Mouse (Mus musculus) T-helper 2 cell (primary cell): Measurements from ENCODE around the gene Psmd8.

Experiments
- in situ Hi-C: fragments of 300-600 bp; cut with MboI, MseI; formaldehyde crosslinking; loops from one replicate; pipeline ENCODE4 v1.15.1; 2025; ENCODE audit warnings: high pct_unique_total_duplicates

The Psmd8 gene

DNA sequence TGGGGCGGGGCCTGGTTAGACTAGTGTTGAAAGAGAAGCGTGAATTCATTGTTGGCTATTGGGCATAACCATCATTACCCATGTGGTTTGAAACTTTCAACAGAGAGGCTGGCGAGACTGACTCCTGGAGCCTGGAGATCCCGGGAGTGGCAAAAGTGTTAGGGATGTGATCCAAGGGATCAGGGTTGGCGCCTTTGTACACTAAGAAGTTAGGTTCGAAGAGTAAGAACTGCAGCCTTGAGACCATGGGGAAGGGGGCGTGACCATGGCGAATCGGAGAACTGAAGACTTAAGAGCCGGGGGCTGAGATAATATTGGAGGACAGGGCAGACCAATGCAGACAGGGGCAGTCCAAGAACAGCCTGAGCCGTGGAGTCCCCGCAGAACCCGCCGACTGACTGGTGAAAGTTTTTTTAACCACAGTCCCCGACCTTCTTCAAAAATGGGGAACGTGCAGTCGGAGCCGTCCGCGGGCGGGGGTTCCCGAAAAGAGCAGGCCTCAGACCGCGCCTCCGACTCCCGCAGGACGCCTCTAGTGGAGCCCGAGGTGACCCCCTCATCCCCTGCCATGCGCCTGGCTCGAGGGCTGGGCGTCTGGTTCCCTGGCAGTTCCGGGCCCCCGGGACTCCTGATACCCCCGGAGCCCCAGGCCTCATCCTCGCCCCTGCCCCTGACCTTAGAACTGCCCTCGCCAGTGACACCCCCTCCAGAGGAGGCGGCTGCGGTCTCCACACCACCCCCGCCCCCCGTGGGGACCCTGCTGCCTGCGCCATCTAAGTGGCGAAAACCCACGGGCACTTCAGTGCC is 9.5 kb downstream of the Psmd8 start:
- in situ Hi-C loops: loop anchor here (5.0 kb wide), 1 partner anchor 44 kb away; the partner anchor contains the start of gene Ryr1

DNA sequence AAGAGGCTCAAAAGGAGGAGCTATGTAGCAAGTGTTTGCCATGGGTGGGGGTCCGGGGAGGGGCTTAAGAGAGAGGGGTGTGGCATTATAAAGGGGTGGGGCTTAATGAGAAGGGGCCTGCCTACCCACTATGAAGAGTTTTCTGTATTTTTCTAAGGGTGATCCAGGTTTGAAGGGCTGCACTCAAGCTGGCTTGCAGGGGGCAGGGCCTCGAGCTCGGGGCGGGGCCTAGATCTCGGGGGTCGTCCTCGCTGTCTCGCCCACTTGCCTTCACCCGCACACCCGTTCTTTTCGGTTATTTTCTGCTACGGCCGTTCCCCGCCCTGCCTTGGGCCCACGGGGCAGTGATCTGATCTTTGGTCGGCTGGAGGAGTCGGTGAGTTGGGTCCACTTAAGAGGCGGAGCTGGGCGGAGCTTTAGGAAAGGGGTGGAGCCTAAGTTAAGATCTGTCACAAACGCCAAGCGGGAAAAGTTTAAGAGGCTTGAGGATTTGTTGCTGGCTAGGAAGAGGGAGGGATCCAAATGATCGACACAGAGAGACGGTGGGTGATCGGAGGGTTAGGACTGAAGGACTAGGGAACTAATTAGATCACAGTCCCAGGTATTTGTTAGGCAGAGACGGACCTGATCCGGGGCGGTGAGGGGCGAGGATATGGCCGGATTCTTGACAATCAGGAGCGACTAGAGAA is 10.3 kb downstream of the Psmd8 start, which contains the start of the genes Ggn and Spred3:
Gene Ggn, plus strand, starts transcription at position 145 of the 689 bp plus-strand sequence.
Gene Spred3, minus strand, starts transcription at position 346 of the 689 bp plus-strand sequence.
- in situ Hi-C loops: loop anchor here (5.0 kb wide), 1 partner anchor 43 kb away; the partner anchor contains the start of gene Ryr1

- in situ Hi-C loops: loop anchor here (5.0 to 10.0 kb wide), 2 partner anchors 42 to 1405 kb away; partner anchors contain the start of gene Ryr1
Observed at GRCm38 (mm10) chr7:29169231-29170065, 11.1 kb downstream of the Psmd8 start.

DNA sequence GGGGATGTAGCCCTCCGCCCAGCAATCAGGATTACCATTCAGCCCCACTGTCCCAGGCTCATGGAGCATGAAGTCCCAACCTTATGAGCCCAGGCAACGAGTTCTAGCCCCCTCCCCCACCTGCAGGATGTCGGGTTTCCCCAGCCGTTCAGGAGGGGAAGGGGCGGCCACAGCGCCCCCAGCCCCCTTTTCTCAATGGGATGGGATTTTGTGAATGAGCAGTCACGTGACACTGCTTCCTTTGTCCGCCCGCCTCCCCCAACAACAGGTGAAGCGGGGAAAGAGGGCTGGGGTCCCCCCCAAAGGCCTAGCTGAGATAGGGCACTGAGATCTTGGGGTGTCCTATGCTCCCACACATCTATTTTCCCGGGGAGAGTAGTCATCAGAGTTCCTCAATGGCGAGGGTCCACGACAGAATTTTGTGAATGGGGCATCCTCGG is 11.7 kb downstream of the Psmd8 start:
- in situ Hi-C loops: loop anchor here (10.0 kb wide), 1 partner anchor 1406 kb away; no protein-coding TSS in a partner anchor

- in situ Hi-C loops: loop anchor here (10.0 kb wide), 1 partner anchor 1407 kb away; no protein-coding TSS in a partner anchor
Observed at GRCm38 (mm10) chr7:29168121-29168695, 12.3 kb downstream of the Psmd8 start.

GRCm38 (mm10) chr7:29167656-29168055 is 12.8 kb downstream of the Psmd8 start:
- in situ Hi-C loops: loop anchor here (10.0 kb wide), 1 partner anchor 1407 kb away; no protein-coding TSS in a partner anchor

- in situ Hi-C loops: loop anchor here (10.0 kb wide), 1 partner anchor 1412 kb away; no protein-coding TSS in a partner anchor
Observed at GRCm38 (mm10) chr7:29162750-29163525, 17.6 kb downstream of the Psmd8 start.

DNA sequence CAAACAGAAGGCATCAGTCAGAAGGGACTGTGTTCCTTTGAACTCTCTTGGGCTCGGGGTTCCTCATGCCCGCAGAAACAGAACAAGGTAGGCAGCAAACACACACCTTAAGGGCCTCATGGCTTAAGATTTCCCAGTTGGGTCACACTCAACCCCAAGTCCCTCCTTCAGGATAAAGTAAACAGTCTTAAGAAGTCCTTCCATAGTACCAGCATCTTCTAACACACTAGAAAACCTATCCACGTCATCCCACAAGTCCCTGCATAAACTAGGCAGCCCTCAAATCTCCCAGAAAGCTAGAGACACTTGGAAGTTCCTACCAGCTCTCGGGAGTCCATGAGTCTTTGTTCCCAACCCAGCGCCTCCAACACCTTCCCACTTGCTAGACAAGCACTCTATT is 18.2 kb downstream of the Psmd8 start:
- in situ Hi-C loops: loop anchor here (10.0 kb wide), 1 partner anchor 1413 kb away; no protein-coding TSS in a partner anchor

DNA sequence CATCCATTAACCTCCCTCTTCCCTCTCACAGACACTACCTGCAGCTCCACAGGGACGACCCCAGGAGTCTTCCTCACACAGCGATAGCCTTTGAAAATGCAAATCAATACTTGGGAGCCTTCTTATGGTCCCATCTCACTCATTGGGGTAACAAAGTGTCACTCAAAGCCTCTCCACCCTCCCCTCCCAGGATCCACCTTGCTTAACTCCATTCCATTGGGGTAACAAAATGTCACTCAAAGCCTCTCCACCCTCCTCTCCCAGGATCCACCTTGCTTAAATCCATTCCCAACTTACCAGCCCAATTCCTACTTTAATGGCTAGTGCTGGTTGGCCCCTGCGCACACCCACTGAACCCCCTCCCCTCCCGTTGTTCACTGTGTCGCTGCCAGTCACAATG is 22.2 kb downstream of the Psmd8 start:
- in situ Hi-C loops: no loop called here

DNA sequence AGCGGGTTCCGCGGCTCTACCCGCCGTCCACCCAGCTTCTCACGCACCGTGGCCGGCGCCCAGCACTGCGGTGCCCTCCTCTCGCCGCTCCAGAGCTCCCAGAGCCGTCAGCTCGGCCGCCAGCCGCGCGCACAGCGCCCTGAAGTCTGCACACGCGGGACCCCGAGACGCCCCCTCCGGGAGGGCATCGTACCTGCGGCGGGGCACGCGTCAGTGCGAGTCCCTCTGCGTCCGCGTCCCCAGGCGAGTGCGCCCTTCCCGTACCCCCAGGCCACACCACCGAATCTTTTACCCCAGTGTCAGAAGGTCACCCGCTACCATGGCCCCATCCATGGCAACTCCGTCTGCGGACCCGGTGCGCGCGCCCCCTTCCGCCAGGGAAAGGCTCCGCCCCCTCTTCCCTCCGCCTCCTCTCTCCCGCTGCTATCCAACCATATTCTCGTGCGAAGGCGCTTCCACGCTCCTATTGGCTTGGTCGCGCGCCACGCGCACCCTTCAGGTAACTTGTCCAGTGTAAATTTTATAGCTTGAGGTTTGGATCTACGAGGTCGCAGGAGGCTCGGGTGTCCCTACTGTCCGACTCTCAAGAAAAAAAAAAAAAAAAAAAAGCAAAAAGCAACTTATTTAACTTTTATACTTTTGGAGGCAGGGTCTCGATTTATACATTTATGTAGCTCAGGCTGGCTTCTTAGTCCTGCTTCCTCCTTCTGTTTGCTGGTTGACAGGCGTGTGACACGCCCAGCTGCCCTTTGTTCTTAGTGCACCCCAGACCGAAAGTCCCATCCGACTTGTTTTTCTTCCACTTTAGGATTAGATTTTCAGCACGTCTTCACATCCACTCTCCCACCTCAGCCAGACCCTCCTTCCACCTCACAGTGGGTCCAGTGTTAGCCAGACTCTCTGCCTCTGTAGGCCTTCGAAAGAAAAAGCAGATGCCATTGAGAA is 24.4 kb downstream of the Psmd8 start, which contains the start of gene Fam98c:
Gene Fam98c, minus strand, starts transcription at position 397 of the 945 bp plus-strand sequence.
- in situ Hi-C loops: no loop called here

DNA sequence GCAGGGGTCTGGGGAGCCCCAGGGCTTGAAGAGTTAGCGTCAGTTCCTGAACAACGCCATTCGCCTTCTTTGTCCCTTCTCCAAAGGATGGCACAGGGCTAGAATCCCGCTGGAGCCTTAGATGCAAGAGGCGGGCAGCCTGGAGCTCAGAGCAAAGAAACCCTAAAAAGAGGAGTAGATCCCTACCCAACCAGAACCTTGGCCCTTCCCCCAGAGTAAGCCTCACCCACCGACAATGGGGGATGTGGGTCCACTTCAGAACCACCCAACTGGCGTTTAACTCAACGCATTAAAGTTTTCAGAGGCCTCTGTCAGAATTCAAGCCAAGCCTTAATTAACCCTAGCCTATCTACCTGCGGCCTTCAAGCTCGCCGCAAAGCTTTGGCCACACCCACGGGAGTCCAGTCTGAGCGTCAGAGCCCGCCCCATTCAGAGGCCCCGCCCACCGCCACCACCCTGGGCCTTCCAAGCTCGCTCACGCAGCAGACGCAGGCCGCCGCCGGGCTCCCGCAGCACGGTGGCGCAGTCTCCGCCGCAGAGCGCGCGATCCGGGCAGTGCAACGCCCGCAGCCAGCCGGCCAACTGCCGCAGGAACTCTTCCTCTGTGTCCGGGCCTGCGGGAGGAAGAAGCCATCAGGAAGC is 25.2 kb downstream of the Psmd8 start:
- in situ Hi-C loops: no loop called here

DNA sequence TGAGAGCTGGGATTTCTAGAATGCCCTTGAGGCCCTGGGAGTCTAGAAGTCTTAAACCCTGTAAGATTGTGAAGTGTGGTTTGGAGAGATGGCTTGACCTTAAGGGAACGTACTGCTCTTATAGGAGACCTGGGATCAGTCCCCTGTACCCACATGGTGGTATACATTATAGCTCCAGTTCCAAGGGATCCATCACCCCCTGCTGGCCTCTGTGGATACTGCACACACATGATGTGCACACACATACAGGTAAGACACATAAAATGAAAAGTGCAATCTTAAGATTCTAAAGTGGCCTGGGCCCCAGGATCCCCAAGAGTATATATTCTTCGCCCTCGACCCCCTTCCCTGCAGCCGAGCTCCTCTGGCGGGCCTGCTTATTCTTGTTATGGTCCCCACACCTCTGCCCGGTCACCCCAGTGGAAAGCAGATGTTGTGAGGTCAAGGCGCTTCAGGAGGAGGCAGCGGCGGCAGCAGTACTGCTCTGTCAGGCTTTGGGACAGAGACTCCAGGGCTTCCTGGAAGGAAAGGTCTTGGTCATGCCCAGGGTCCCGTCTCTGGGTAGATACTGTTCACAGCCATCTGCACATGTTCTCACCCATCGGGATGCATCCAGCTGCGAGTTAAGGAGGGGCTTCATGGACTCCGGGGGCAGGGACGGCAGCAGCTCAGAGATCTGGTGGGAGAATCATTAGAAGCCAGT is 26.3 kb downstream of the Psmd8 start:
- in situ Hi-C loops: loop anchor here (5.0 kb wide), 1 partner anchor 808 kb away; no protein-coding TSS in a partner anchor

GRCm38 (mm10) chr7:29151486-29151885 is 29.0 kb downstream of the Psmd8 start:
- in situ Hi-C loops: loop anchor here (5.0 kb wide), 1 partner anchor 811 kb away; no protein-coding TSS in a partner anchor

DNA sequence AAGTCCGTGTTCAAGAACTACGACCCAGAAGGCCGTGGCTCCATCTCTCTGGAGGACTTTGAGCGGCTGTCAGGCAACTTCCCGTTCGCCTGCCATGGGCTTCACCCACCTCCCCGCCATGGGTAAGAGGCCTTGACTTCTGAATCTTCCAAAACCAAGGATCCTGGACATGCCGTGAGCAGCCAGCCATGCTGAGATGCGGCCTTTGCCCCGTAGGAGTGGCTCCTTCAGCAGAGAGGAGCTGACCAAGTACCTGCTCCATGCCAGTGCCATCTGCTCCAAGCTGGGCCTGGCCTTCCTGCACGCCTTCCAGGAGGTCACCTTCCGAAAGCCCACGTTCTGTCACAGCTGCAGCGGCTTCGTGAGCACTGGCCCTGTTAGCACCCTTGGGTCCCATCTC is 31.7 kb downstream of the Psmd8 start:
- in situ Hi-C loops: no loop called here

- in situ Hi-C loops: no loop called here
Observed at GRCm38 (mm10) chr7:29146625-29147367, 33.7 kb downstream of the Psmd8 start.

- in situ Hi-C loops: no loop called here
Observed at GRCm38 (mm10) chr7:29144006-29144405, 36.5 kb downstream of the Psmd8 start.

DNA sequence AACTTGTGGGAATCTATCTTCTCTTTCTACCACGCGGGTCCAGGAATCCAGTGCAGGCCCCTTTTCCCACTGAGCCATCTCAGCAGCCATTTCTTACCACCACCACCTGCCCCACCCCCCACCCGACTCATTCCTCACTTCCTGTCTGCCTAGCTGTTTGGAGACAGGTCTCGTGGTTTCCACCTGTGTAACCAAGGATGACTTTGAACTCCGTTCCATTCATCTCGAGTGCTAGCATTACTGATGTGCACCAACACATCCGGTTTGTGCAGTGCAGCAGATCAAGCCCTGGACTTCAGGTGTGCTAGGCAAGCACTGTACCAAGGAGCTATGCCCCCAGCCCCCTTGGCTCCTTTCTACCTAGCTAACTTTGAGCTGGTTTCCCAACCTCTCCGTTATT is 39.1 kb downstream of the Psmd8 start:
- in situ Hi-C loops: no loop called here
